Mouse (Mus musculus) intestine, embryonic 15.5 days (tissue): ENCODE measurements at regions not wholly inside any gene's neighbourhood (a gene's known extent, or its start where the extent isn't known, plus 50 kb on each side); places are given as distances from the start of the nearest gene placed in this dataset.
"Not testable (repeated sequence)": the region's sequence is repeated elsewhere in the genome, so short reads cannot be mapped to it uniquely, and the experiment has no call there.

Source experiments
- ATAC-seq: fragments of 200-750 bp; cut with Nextera tagmentation; 2 replicates; pipeline ENCODE4 v1.8.0; 2017; ENCODE audit warnings: moderate TSS enrichment, moderate library complexity
- H3K27ac ChIP-seq: fragments of 300-500 bp; sonication (generic); 2 replicates; pipeline ENCODE4 v1.5.1; 2015; ENCODE audit warnings: mild to moderate bottlenecking, inconsistent platforms
- H3K27me3 ChIP-seq: fragments of 300-500 bp; sonication (generic); replicated peaks from 2 replicates; pipeline ENCODE4 v1.6.1; 2015; ENCODE audit warnings: inconsistent platforms
- H3K36me3 ChIP-seq: fragments of 300-500 bp; sonication (generic); 2 replicates; pipeline ENCODE4 v1.6.1; 2015; ENCODE audit warnings: inconsistent platforms
- H3K4me1 ChIP-seq: fragments of 300-500 bp; sonication (generic); replicated peaks from 2 replicates; pipeline ENCODE4 v1.6.1; 2015; ENCODE audit warnings: inconsistent platforms
- H3K4me2 ChIP-seq: fragments of 300-500 bp; sonication (generic); replicated peaks from 2 replicates; pipeline ENCODE4 v1.6.1; 2015; ENCODE audit warnings: mild to moderate bottlenecking, inconsistent platforms
- H3K4me3 ChIP-seq: fragments of 300-500 bp; sonication (generic); replicated peaks from 2 replicates; pipeline ENCODE4 v1.5.1; 2015; ENCODE audit warnings: inconsistent platforms
- H3K9ac ChIP-seq: fragments of 300-500 bp; sonication (generic); 2 replicates; pipeline ENCODE4 v1.6.1; 2015; ENCODE audit warnings: inconsistent platforms
- H3K9me3 ChIP-seq: fragments of 300-500 bp; sonication (generic); 2 replicates; pipeline ENCODE4 v1.6.1; 2016; ENCODE audit warnings: inconsistent platforms
- WGBS: fragments of 180-500 bp; shearing (Covaris S2); methylation state at CpG from one replicate; pipeline ENCODE4 v1.1.7; 2015; 5-methylcytosine and 5-hydroxymethylcytosine counted together

GRCm38 (mm10) chr4:153854084-153854747, 102.8 kb upstream of the A430005L14Rik start:
- no peak for ATAC-seq
- Histone ChIP-seq H3K4me3 (no peak overlapping the region), H3K27ac (no peak overlapping the region), H3K9me3 (no peaks in the 10 kb centered on the region), H3K9ac (no peak overlapping the region), H3K36me3 (no peaks in the 10 kb centered on the region), H3K4me1 (no peaks in the 10 kb centered on the region), H3K27me3 (no peaks in the 10 kb centered on the region), H3K4me2 (no peak overlapping the region)
- WGBS = 69% methylated on average over 9 of the region's 9 CpGs

- Histone ChIP-seq H3K4me1 (no peaks in the 10 kb centered on the region), H3K9me3 (no peaks in the 10 kb centered on the region), H3K27me3 (no peaks in the 10 kb centered on the region), H3K4me3 (no peak overlapping the region), H3K4me2 (no peak overlapping the region), H3K36me3 (no peaks in the 10 kb centered on the region), H3K9ac (no peak overlapping the region), H3K27ac (no peak overlapping the region)
- WGBS = 46% methylated on average over 4 of the region's 4 CpGs
- no peak for ATAC-seq
These were observed 102.3 kb upstream of the A430005L14Rik start for GRCm38 (mm10) chr4:153854748-153855092.

- no peaks in the 10 kb centered on the region for H3K9me3 ChIP-seq
- no peaks in the 10 kb centered on the region for H3K4me1 ChIP-seq
- no peak overlapping the region for H3K4me3 ChIP-seq
- no peak for ATAC-seq
- no peaks in the 10 kb centered on the region for H3K36me3 ChIP-seq
- no peak overlapping the region for H3K27ac ChIP-seq
- H3K9ac ChIP-seq = no peak overlapping the region
- H3K4me2 ChIP-seq = no peak overlapping the region
- WGBS = 63% methylated on average over 8 of the region's 8 CpGs
- no peaks in the 10 kb centered on the region for H3K27me3 ChIP-seq
These were observed 95.6 kb upstream of the A430005L14Rik start for GRCm38 (mm10) chr4:153861420-153861819.

GRCm38 (mm10) chr4:153862121-153862660, 94.8 kb upstream of the A430005L14Rik start:
- Histone ChIP-seq H3K4me1 (no peaks in the 10 kb centered on the region), H3K27me3 (no peaks in the 10 kb centered on the region), H3K9ac (no peak overlapping the region), H3K4me3 (no peak overlapping the region), H3K4me2 (no peak overlapping the region), H3K27ac (no peak overlapping the region), H3K9me3 (no peaks in the 10 kb centered on the region), H3K36me3 (no peaks in the 10 kb centered on the region)
- no peak for ATAC-seq
- 69% methylated on average over 12 of the region's 12 CpGs for WGBS

- ATAC-seq = no peak
- Histone ChIP-seq H3K9me3 (no peaks in the 10 kb centered on the region), H3K27me3 (no peaks in the 10 kb centered on the region), H3K36me3 (no peaks in the 10 kb centered on the region), H3K4me3 (no peak overlapping the region), H3K9ac (no peak overlapping the region), H3K4me1 (no peaks in the 10 kb centered on the region), H3K27ac (no peak overlapping the region), H3K4me2 (no peak overlapping the region)
- WGBS = 73% methylated on average over 3 of the region's 3 CpGs
These were observed 84.7 kb upstream of the A430005L14Rik start for GRCm38 (mm10) chr4:153872346-153872745.

GRCm38 (mm10) chr4:153875036-153875435, 82.0 kb upstream of the A430005L14Rik start:
- H3K9me3 ChIP-seq, H3K4me2 ChIP-seq, H3K27ac ChIP-seq, H3K4me3 ChIP-seq, H3K27me3 ChIP-seq, H3K36me3 ChIP-seq, H3K4me1 ChIP-seq, H3K9ac ChIP-seq, ATAC-seq: not testable (repeated sequence)
- WGBS = 95% methylated on average over 1 of the region's 1 CpGs

GRCm38 (mm10) chr4:153876954-153877642, 79.9 kb upstream of the A430005L14Rik start:
- Histone ChIP-seq H3K4me1 (no peaks in the 10 kb centered on the region), H3K36me3 (no peaks in the 10 kb centered on the region), H3K27me3 (no peaks in the 10 kb centered on the region), H3K9ac (no peak overlapping the region), H3K27ac (no peak overlapping the region), H3K4me2 (no peak overlapping the region), H3K4me3 (no peak overlapping the region), H3K9me3 (no peaks in the 10 kb centered on the region)
- ATAC-seq = no peak
- 75% methylated on average over 7 of the region's 7 CpGs for WGBS

- Histone ChIP-seq H3K9me3 (no peaks in the 10 kb centered on the region), H3K27ac (no peak overlapping the region), H3K4me3 (no peak overlapping the region), H3K4me1 (no peaks in the 10 kb centered on the region), H3K36me3 (no peaks in the 10 kb centered on the region), H3K4me2 (no peak overlapping the region), H3K27me3 (no peaks in the 10 kb centered on the region), H3K9ac (no peak overlapping the region)
- WGBS = 16% methylated on average over 3 of the region's 3 CpGs
- no peak; the same call in 1 of the 2 replicates for ATAC-seq
These were observed 74.0 kb upstream of the A430005L14Rik start for GRCm38 (mm10) chr4:153883057-153883456.

- H3K9me3 ChIP-seq = no peaks in the 10 kb centered on the region
- no peak overlapping the region for H3K9ac ChIP-seq
- ATAC-seq = no peak
- no peak overlapping the region for H3K4me2 ChIP-seq
- H3K27ac ChIP-seq = no peak overlapping the region
- H3K4me1 ChIP-seq = no peaks in the 10 kb centered on the region
- H3K36me3 ChIP-seq = no peaks in the 10 kb centered on the region
- H3K4me3 ChIP-seq = no peak overlapping the region
- no peaks in the 10 kb centered on the region for H3K27me3 ChIP-seq
These were observed 73.0 kb upstream of the A430005L14Rik start for GRCm38 (mm10) chr4:153884044-153884443.

GRCm38 (mm10) chr4:153885836-153886235, 71.2 kb upstream of the A430005L14Rik start:
- no peaks in the 10 kb centered on the region for H3K4me1 ChIP-seq
- no peaks in the 10 kb centered on the region for H3K36me3 ChIP-seq
- H3K4me3 ChIP-seq = no peak overlapping the region
- H3K27ac ChIP-seq = no peak overlapping the region
- WGBS = 54% methylated on average over 6 of the region's 6 CpGs
- H3K9me3 ChIP-seq = no peaks in the 10 kb centered on the region
- no peak overlapping the region for H3K4me2 ChIP-seq
- H3K9ac ChIP-seq = no peak overlapping the region
- no peaks in the 10 kb centered on the region for H3K27me3 ChIP-seq
- ATAC-seq = no peak

GRCm38 (mm10) chr4:153890130-153890529, 66.9 kb upstream of the A430005L14Rik start:
- Histone ChIP-seq H3K4me2 (no peak overlapping the region), H3K27ac (no peak overlapping the region), H3K27me3 (no peaks in the 10 kb centered on the region), H3K9ac (no peak overlapping the region), H3K9me3 (no peaks in the 10 kb centered on the region), H3K4me3 (no peak overlapping the region), H3K4me1 (no peaks in the 10 kb centered on the region), H3K36me3 (no peaks in the 10 kb centered on the region)
- 84% methylated on average over 9 of the region's 9 CpGs for WGBS
- no peak for ATAC-seq

- Histone ChIP-seq H3K4me1 (no peaks in the 10 kb centered on the region), H3K9me3 (no peaks in the 10 kb centered on the region), H3K4me3 (no peak overlapping the region), H3K4me2 (no peak overlapping the region), H3K36me3 (no peaks in the 10 kb centered on the region), H3K27me3 (no peaks in the 10 kb centered on the region), H3K27ac (no peak overlapping the region), H3K9ac (no peak overlapping the region)
- ATAC-seq = no peak
- 72% methylated on average over 7 of the region's 7 CpGs for WGBS
These were observed 57.3 kb upstream of the A430005L14Rik start for GRCm38 (mm10) chr4:153899721-153900120.

GRCm38 (mm10) chr4:153905076-153905475, 52.0 kb upstream of the A430005L14Rik start:
- no peak for ATAC-seq

More at GRCm38 (mm10) chr4:153905076-153905475, 52.0 kb upstream of the A430005L14Rik start:
- WGBS = 79% methylated on average over 9 of the region's 9 CpGs
- H3K36me3 ChIP-seq = no peaks in the 10 kb centered on the region
- no peak overlapping the region for H3K4me3 ChIP-seq
- no peaks in the 10 kb centered on the region for H3K27me3 ChIP-seq
- no peak overlapping the region for H3K27ac ChIP-seq
- no peaks in the 10 kb centered on the region for H3K4me1 ChIP-seq
- no peak overlapping the region for H3K9ac ChIP-seq
- H3K9me3 ChIP-seq = no peaks in the 10 kb centered on the region
- no peak overlapping the region for H3K4me2 ChIP-seq
